Mouse (Mus musculus) erythroblast, embryonic 14.5 days (primary cell): ENCODE measurements around the gene Prdm11.

Source experiments
- GATA1 ChIP-seq: IDR thresholded peaks from 2 replicates; pipeline ENCODE4 v1.6.1; 2012; ENCODE audit warnings: low read length, inconsistent platforms, mixed read lengths
- TAL1 ChIP-seq: IDR thresholded peaks from 3 replicates; pipeline ENCODE4 v1.6.1; 2012; ENCODE audit warnings: low read length, inconsistent platforms, mixed read lengths

DNA sequence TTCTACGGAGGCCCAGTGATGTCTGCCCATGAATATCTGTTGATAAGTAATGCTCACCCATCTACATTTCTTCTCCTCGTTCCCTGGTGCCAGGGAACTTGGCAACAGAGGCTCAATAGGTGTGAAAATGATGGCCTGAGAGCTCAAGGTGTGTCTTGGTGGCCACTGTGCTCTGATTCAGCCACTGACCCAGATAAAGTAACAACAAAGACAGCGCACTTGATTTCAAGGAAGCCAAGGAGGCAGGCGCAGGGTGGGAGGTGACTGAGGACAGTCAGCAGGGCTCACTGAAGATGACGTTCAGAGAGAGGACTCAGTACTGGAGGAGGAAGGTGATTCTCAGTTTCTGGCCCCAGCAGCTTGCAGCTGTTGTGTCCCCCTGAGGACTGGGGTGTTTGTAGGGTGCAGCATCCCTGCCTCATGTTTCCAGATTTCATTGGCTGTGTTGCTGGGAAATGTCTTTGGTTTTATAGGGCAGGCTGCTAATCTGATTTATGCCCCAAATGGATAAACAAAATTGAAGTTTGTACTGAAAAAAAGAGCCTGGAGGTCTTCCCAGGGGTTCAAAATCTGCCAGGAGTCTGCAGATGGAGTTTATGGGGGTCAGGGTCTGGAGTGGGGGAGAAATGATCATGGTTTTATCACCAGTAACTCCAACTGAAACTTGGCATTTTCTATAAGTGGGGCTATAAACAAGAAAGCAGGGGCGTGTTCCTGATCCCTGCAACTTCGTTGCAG is 128.4 kb downstream of the Prdm11 start:
- TF ChIP-seq GATA1 (no peak), TAL1 (no peak)
